Mouse (Mus musculus) liver, embryonic 15.5 days (tissue): Measurements from ENCODE around the gene Dock3. TPM values are rescaled to one million over a fixed set of nuclear protein-coding genes. Genes with fewer than 3 reads are reported as not detected.

ENCODE experiments used
- ATAC-seq: fragments of 200-750 bp; cut with Nextera tagmentation; 2 replicates; pipeline ENCODE4 v1.8.0; 2017; ENCODE audit warnings: moderate number of reproducible peaks, mild to moderate bottlenecking, moderate library complexity; ENCODE audit not compliant: insufficient read depth
- H3K27ac ChIP-seq: fragments of 300-500 bp; sonication (generic); replicated peaks from 2 replicates; pipeline ENCODE4 v1.5.1; 2015; ENCODE audit warnings: mild to moderate bottlenecking, inconsistent platforms
- H3K27me3 ChIP-seq: fragments of 300-500 bp; sonication (generic); 2 replicates; pipeline ENCODE4 v1.6.1; 2015; ENCODE audit warnings: mild to moderate bottlenecking, inconsistent platforms
- H3K36me3 ChIP-seq: fragments of 300-500 bp; sonication (generic); replicated peaks from 2 replicates; pipeline ENCODE4 v1.6.1; 2015; ENCODE audit warnings: moderate library complexity, mild to moderate bottlenecking, inconsistent platforms
- H3K4me1 ChIP-seq: fragments of 300-500 bp; sonication (generic); replicated peaks from 2 replicates; pipeline ENCODE4 v1.6.1; 2015; ENCODE audit warnings: inconsistent platforms
- H3K4me2 ChIP-seq: fragments of 300-500 bp; sonication (generic); 2 replicates; pipeline ENCODE4 v1.6.1; 2015; ENCODE audit warnings: moderate library complexity, mild to moderate bottlenecking, inconsistent platforms
- H3K4me3 ChIP-seq: fragments of 300-500 bp; sonication (generic); replicated peaks from 2 replicates; pipeline ENCODE4 v1.5.1; 2015; ENCODE audit warnings: mild to moderate bottlenecking, inconsistent platforms
- H3K9ac ChIP-seq: fragments of 300-500 bp; sonication (generic); 2 replicates; pipeline ENCODE4 v1.6.1; 2015; ENCODE audit warnings: moderate library complexity, mild to moderate bottlenecking, inconsistent platforms
- H3K9me3 ChIP-seq: fragments of 300-500 bp; sonication (generic); replicated peaks from 2 replicates; pipeline ENCODE4 v1.6.1; 2016; ENCODE audit warnings: inconsistent platforms
- WGBS: fragments of 180-500 bp; shearing (Covaris S2); methylation state at CpG from one replicate; pipeline ENCODE4 v1.1.7; 2015; ENCODE audit warnings: mixed read lengths; ENCODE audit not compliant: insufficient replicate concordance; 5-methylcytosine and 5-hydroxymethylcytosine counted together
- polyA plus RNA-seq: library from polyadenylated mRNA; unstranded; fragments of >200 nt; fragmentation: Nextera tagmentation; extraction: Ambion mirVana; gene quantifications from 2 replicates; pipeline ENCODE4 v1.2.1, GENCODE M21; 2015

The Dock3 gene
- polyA plus RNA-seq, 1 experiment from 2014 or later: 0.01 TPM

GRCm38 (mm10) chr9:106906597-106906996 is 325.1 kb downstream of the Dock3 start:
- Histone ChIP-seq H3K36me3 (no peaks in the 10 kb centered on the region), H3K27ac (no peak overlapping the region), H3K4me1 (peaks cover 3% of the 10 kb centered on the region; the same call in 1 of the 2 replicates), H3K4me3 (no peak overlapping the region), H3K9ac (no peak overlapping the region), H3K9me3 (no peaks in the 10 kb centered on the region), H3K27me3 (no peaks in the 10 kb centered on the region), H3K4me2 (no peak overlapping the region)
- no peak for ATAC-seq
- 66% methylated on average over 8 of the region's 8 CpGs for WGBS

GRCm38 (mm10) chr9:106903791-106904134 is 327.9 kb downstream of the Dock3 start:
- H3K36me3 ChIP-seq: no peaks in the 10 kb centered on the region
- 0 out of 2 replicates have a peak, but pooled peaks cover 3% of the 10 kb centered on the region for H3K4me1 ChIP-seq
- H3K9me3 ChIP-seq: no peaks in the 10 kb centered on the region
- no peak overlapping the region for H3K9ac ChIP-seq
- ATAC-seq: no peak
- WGBS: 4% methylated on average over 1 of the region's 1 CpGs
- no peak overlapping the region for H3K4me2 ChIP-seq
- no peaks in the 10 kb centered on the region for H3K27me3 ChIP-seq
- H3K27ac ChIP-seq: no peak overlapping the region
- H3K4me3 ChIP-seq: no peak overlapping the region

GRCm38 (mm10) chr9:106903099-106903790 is 328.5 kb downstream of the Dock3 start:
- no peak overlapping the region for H3K4me2 ChIP-seq
- no peak overlapping the region for H3K27ac ChIP-seq
- no peaks in the 10 kb centered on the region for H3K9me3 ChIP-seq
- 53% methylated on average over 4 of the region's 4 CpGs for WGBS
- H3K4me1 ChIP-seq: no peaks in the 10 kb centered on the region
- no peak overlapping the region for H3K4me3 ChIP-seq
- ATAC-seq: no peak
- H3K36me3 ChIP-seq: no peaks in the 10 kb centered on the region
- no peak overlapping the region for H3K9ac ChIP-seq
- H3K27me3 ChIP-seq: no peaks in the 10 kb centered on the region

GRCm38 (mm10) chr9:106901596-106901995 is 330.1 kb downstream of the Dock3 start:
- Histone ChIP-seq H3K9ac (no peak overlapping the region), H3K36me3 (no peaks in the 10 kb centered on the region), H3K4me2 (no peak overlapping the region), H3K27ac (no peak overlapping the region), H3K9me3 (no peaks in the 10 kb centered on the region), H3K4me1 (no peaks in the 10 kb centered on the region), H3K27me3 (no peaks in the 10 kb centered on the region), H3K4me3 (no peak overlapping the region)
- ATAC-seq: no peak
- WGBS: 67% methylated on average over 7 of the region's 7 CpGs

GRCm38 (mm10) chr9:106898901-106899300 is 332.8 kb downstream of the Dock3 start:
- Histone ChIP-seq H3K4me1 (no peaks in the 10 kb centered on the region), H3K9me3 (no peaks in the 10 kb centered on the region), H3K4me2 (no peak overlapping the region), H3K9ac (no peak overlapping the region), H3K4me3 (no peak overlapping the region), H3K27me3 (no peaks in the 10 kb centered on the region), H3K27ac (no peak overlapping the region), H3K36me3 (no peaks in the 10 kb centered on the region)
- ATAC-seq: no peak
- WGBS: 41% methylated on average over 1 of the region's 1 CpGs

- H3K4me3 ChIP-seq: no peak overlapping the region
- peak overlapping the region; percentile 30 for H3K4me2 ChIP-seq
- H3K9ac ChIP-seq: no peak overlapping the region
- peaks cover 40% of the 10 kb centered on the region for H3K4me1 ChIP-seq
- H3K27ac ChIP-seq: no peak overlapping the region
- 63% methylated on average over 3 of the region's 3 CpGs for WGBS
- H3K9me3 ChIP-seq: no peaks in the 10 kb centered on the region
- no peak for ATAC-seq
- no peaks in the 10 kb centered on the region for H3K27me3 ChIP-seq
- H3K36me3 ChIP-seq: peaks cover 26% of the 10 kb centered on the region
Observed at GRCm38 (mm10) chr9:106893327-106893726, 338.4 kb downstream of the Dock3 start.

- H3K27me3 ChIP-seq: no peaks in the 10 kb centered on the region
- peaks cover 48% of the 10 kb centered on the region for H3K4me1 ChIP-seq
- peak overlapping the region; percentile 90 for H3K4me2 ChIP-seq
- peak overlapping the region; percentile 96 for H3K9ac ChIP-seq
- no peak for ATAC-seq
- peak overlapping the region; percentile 98 for H3K4me3 ChIP-seq
- H3K9me3 ChIP-seq: no peaks in the 10 kb centered on the region
- WGBS: 1% methylated on average over 9 of the region's 9 CpGs
- H3K27ac ChIP-seq: peak overlapping the region; percentile 93
- H3K36me3 ChIP-seq: peaks cover 33% of the 10 kb centered on the region
Observed at GRCm38 (mm10) chr9:106892552-106892875, 339.2 kb downstream of the Dock3 start.

- peak within 1 kb of the TSS; percentile 98 for H3K4me3 ChIP-seq
- under 1% methylated on average over 59 of the region's 59 CpGs for WGBS
- peaks cover 33% of the 10 kb centered on the region for H3K36me3 ChIP-seq
- peak; percentile 96 for ATAC-seq
- peak within 1 kb of the TSS; percentile 90 for H3K4me2 ChIP-seq
- peak within 1 kb of the TSS; percentile 93 for H3K27ac ChIP-seq
- no peaks in the 10 kb centered on the region for H3K9me3 ChIP-seq
- peak within 1 kb of the TSS; percentile 96 for H3K9ac ChIP-seq
- no peaks in the 10 kb centered on the region for H3K27me3 ChIP-seq
- peaks cover 52% of the 10 kb centered on the region for H3K4me1 ChIP-seq
Observed at GRCm38 (mm10) chr9:106891829-106892551, 339.7 kb downstream of the Dock3 start, which contains the start of gene Manf. Manf (minus strand) TSS chr9:106891979.

- H3K27ac ChIP-seq: peak overlapping the region; percentile 88
- H3K4me2 ChIP-seq: peak overlapping the region; percentile 76
- WGBS: 1% methylated on average over 17 of the region's 17 CpGs
Observed at GRCm38 (mm10) chr9:106891341-106891741, 340.4 kb downstream of the Dock3 start.

GRCm38 (mm10) chr9:106890496-106891240 is 341.0 kb downstream of the Dock3 start:
- Histone ChIP-seq H3K9ac (peak overlapping the region; percentile 96), H3K4me1 (peaks cover 57% of the 10 kb centered on the region), H3K9me3 (no peaks in the 10 kb centered on the region), H3K4me2 (peak overlapping the region; percentile 76), H3K4me3 (peak overlapping the region; percentile 98), H3K36me3 (peaks cover 33% of the 10 kb centered on the region), H3K27me3 (no peaks in the 10 kb centered on the region), H3K27ac (no peak overlapping the region)
- 58% methylated on average over 8 of the region's 8 CpGs for WGBS
- no peak for ATAC-seq

More at GRCm38 (mm10) chr9:106891341-106891741, 340.4 kb downstream of the Dock3 start:
- H3K27me3 ChIP-seq: no peaks in the 10 kb centered on the region
- H3K4me3 ChIP-seq: peak overlapping the region; percentile 98
- H3K9me3 ChIP-seq: no peaks in the 10 kb centered on the region
- no peak for ATAC-seq
- H3K4me1 ChIP-seq: peaks cover 52% of the 10 kb centered on the region
- H3K36me3 ChIP-seq: peaks cover 33% of the 10 kb centered on the region
- peak overlapping the region; percentile 96 for H3K9ac ChIP-seq

GRCm38 (mm10) chr9:106889321-106889720 is 342.4 kb downstream of the Dock3 start:
- H3K9ac ChIP-seq: no peak overlapping the region
- H3K4me2 ChIP-seq: no peak overlapping the region
- no peaks in the 10 kb centered on the region for H3K27me3 ChIP-seq
- 78% methylated on average over 9 of the region's 9 CpGs for WGBS
- no peak for ATAC-seq
- peaks cover 70% of the 10 kb centered on the region for H3K4me1 ChIP-seq
- H3K36me3 ChIP-seq: peaks cover 46% of the 10 kb centered on the region
- no peaks in the 10 kb centered on the region for H3K9me3 ChIP-seq
- no peak overlapping the region for H3K4me3 ChIP-seq
- H3K27ac ChIP-seq: no peak overlapping the region
